Mouse (Mus musculus): ENCODE data around the gene Flot1.

The Flot1 gene

DNA sequence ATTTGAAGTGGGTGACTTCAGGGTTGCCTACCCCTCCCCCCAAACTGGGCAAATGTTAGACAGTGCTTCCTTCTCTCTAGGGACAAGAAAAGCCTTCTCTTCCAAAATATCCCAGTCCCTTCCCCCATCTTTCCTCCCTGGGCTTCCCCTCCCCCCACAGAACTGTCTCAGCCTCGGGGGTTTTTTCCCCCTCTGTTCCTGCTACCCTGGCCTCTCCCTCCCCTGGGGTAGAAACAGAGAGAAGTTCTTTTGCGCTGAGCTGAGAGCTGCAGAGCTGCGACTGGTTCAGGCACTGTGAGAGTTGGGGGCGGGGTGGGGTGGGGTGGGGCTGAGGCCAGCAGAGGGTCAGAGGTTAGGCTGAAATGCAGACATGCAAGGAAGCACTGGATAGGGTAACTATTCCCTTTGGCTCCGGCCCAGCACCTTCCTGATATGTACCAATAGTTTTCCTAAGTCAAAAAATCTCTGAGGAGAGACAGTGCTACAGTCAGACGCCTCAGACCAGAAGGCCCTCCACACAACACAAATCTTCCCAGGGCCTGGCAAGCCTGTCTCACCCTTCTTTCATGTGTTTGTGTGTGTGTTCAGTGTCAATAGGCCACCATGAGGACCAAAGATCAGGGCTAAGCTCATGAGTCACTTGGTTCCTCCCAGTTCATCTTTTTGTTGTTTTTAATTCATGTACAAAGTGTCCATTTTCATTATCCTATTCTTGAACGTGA, 46.5 kb downstream of the Flot1 start:
- peak; percentile 64 for DNase-seq

- peak; percentile 40 for DNase-seq
Measured at GRCm38 (mm10) chr17:35870151-35870883, 47.3 kb downstream of the Flot1 start.

DNA sequence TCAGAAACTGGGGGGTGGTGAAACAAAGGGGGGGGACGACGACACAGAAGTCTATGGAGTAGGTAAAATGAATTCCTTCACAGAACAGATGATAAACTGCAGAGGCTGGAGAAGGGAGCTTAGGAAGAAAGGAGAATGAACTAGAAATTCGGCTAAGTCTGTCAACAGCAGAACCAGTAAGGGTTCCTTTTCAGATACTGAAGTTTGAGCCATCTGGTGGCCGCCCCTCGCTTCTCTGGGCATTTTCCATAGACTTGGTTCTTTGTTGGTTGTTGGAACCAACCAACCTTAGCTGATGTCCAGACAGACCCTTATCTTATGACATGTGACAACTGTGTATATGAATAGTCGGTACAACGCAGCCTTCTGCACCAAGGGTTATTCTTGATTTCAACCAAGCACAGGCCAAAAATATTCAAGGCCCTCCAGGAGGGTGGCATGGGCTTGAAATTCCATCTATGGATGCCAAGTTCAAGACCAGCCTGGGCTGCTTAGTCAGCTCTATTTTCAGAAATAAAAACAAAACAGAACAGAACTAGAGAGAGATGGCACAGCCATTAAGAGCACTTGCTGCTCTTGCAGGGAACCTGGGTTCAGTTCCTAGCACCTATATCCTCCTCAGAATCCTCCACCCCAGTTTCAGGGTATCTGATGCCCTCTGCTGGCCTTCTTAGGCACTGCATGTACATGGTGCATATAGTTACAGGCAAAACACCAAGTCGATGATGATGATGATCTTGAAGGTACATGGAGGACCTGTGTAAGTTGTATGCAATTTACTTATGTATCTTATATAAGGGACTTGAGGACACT, 48.1 kb downstream of the Flot1 start:
- DNase-seq, result peak; percentile 18

DNA sequence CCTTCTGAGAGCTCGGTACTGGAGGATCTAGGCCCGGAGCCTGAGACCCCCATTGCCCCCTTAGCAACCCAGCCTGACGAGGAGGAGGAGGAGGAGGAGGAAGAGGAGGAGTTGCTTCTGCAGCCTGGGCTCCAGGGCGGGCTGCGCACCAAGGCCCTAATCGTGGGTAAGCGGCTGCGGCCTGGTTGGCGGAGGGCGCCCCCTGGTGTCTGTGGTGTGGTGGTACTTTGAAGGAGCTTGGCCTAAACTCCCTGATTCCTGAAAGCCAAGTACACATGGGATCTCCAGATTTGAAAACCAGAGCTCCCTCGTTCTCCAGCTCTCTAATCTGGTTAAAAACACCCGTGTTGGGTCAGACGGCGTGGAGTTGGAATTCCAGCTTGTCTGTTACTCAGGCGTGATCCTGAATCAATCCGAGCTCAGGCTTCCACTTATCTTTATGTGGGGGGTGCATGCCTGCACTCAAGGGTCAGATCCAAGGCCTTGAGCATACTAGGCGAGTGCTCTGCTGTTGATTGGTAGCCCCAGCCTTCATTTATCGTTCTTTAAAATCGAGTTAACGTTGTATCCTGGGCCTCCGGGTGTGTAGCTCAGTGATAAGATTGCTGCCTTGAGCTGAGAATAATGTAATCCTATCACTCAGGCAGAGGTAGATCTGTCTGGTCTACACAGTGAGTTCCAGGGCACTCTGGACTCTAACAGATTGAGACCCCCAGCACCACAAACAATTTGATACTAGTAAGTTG, 50.9 kb downstream of the Flot1 start:
- peak; percentile 87 for DNase-seq

- no peak for DNase-seq
Measured at GRCm38 (mm10) chr17:35874721-35875120, 51.7 kb downstream of the Flot1 start.

DNA sequence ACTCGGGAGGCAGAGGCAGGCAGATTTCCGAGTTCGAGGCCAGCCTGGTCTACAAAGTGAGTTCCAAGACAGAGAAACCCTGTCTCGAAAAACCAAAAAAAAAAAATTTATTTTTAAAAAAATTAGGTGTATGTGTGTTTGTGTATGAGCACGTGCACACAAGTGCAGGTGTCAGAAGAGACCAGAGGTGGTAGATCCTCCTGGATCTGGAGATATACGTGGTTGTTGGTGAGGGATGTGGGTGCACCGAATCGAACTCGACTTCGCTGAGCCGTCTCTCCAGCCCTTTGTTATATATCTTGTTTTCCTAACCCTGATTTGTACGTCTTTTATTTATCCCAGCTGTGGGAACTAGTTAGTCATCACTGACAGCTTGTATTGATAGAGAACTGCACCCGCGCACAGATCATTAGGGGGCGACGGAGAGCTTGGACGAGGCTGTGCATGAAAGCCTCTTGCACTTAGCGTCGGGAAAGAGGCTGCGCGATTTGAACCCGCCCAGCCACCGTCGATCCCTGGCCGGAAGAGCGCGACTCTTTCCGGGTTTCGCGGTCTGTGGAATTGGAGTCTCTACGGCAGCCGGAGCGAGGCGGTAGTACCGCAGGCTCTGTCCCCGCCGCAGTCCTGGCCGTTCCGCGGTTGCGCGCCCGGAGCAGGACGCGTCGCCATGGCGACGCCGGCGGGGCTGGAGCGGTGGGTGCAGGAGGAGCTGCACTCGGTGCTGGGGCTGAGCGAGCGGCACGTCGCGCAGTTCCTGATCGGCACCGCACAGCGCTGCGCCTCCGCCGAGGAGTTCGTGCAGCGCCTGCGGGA, 56.4 kb downstream of the Flot1 start, which contains the start of gene Dhx16:
Gene Dhx16 (plus strand): TSS at position 575 of the 813 bp plus-strand sequence.
- DNase-seq, result peak; percentile 96
